Mouse (Mus musculus) gastrocnemius, postnatal 25 days (tissue): ENCODE results near the gene Hnrnph1. TPM values are rescaled to one million over a fixed set of nuclear protein-coding genes. Genes with fewer than 3 reads are reported as not detected.
A peak's percentile ranks its signal among the peaks of the same experiment; 100 is the strongest.
"Not testable (repeated sequence)": the region's sequence is repeated elsewhere in the genome, so short reads cannot be mapped to it uniquely, and the experiment has no call there.

ENCODE experiments used
- DNase-seq: peaks from one replicate; pipeline ENCODE4 v3.0.0; 2022
- long read RNA-seq, 2 experiments: library from polyadenylated mRNA; stranded (forward); transcript quantifications; one replicate each; pipeline ENCODE4 v2.0.0; 2021
- total RNA-seq, 2 experiments: library from RNA; stranded (reverse); gene quantifications; 1 replicate in 1 of 2; 2 replicates in 1 of 2; pipeline ENCODE4 v1.2.3; 2021

Gene Hnrnph1
- total RNA-seq = 10 to 100 TPM; 79.5 to 83.6 TPM
- long read RNA-seq, experiment 1, partial matches to known transcripts = 11 of 14 reads
- long read RNA-seq, experiment 1, other reads (novel, unspliced or antisense) = 1 of 14 reads
- long read RNA-seq, experiment 2, partial matches to known transcripts = 14 of 20 reads
- long read RNA-seq, experiment 2, other reads (novel, unspliced or antisense) = 6 of 20 reads

DNA sequence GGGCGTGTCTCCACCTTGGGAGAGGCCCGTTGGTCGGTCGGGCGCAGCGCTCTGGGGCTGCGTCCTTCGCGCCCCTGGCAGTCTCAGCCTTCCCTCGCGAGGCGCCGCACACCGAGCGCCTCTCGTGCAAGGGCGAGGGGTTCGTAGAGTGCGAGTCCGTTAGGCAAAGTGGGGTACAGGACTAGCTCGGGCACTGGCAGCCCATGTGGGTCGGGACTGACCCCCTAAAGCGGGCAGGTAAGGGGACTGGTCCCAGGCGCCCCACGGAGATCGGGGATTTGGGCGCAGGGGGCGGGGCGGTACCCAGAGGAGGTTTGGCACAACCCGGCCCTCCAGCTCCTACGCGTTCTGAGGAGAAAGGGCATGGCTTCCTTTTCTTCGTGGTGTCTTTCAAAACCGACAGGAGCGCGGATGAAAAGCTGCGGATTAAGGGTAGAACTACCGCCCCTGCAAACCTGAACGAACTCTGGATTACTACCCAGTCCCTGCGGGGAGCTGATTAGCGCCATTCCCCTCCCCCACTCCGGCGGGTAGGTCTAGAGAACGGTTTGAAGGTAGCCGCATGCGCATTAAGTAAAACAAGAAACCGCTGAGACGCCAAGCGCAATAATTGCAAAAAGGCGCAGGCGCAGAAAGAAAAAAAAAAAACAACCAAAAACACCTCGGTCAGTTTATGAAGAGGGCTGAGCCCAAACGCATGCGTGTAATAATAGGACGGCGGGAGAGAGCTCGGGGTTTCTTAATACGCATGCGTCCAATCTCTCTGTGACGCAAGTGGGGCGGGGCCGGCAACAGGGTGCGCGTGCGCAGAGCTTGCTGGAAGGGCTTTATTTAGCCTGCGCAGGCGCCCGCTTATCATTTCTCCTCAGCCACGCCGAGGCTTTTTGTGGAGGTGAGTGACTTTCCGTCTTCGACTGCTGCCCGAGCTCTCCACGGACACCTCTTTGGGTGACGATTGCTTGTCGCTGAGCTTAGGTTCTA, at the start of gene Hnrnph1:
Hnrnph1 (plus strand) TSS at position 80 of the 981 bp plus-strand sequence.
- DNase-seq = peak; percentile 97

DNA sequence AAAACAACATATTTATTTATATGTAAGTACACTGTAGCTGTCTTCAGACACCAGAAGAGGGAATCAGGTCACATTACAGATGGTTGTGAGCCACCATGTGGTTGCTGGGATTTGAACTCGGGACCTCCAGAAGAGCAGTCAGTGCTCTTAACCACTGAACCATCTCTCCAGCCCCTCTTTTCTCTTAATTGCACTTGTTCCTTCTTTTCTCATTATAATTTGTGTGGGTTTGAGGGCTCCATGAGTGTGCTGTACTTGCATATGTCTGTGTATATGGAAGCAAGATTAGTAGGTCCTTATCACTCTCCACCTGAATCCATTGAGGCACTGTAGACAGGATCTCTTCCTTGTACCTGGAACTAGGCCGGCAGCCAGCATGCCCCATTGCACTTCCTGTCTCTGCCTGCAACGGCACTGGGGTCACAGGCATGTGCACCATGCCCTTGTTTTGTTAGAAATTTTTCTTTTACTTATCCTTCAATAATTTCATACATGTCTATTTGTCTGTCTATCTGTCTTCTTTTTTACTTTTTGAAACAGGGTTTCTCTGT, 48.6 kb upstream of the Hnrnph1 start:
- no peak for DNase-seq

DNA sequence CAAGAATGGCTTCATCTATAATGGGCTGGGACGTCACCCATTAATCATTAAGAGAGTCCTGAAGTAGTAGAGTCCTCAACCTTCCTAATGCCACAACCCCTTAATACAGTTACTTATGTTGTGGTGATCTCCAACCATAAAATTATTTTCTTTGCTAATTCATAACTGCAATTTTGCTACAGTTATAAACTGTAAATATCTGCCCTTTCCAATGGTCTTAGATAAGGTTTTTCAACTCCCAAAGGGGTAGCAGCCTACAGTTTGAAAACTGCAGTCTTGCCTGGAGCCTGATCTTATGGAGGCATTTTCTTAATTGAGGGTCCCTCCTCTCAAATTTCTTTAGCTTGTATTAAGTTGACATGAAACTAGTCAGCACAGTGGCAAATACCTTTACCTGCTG, 47.4 kb upstream of the Hnrnph1 start:
- DNase-seq = no peak

DNA sequence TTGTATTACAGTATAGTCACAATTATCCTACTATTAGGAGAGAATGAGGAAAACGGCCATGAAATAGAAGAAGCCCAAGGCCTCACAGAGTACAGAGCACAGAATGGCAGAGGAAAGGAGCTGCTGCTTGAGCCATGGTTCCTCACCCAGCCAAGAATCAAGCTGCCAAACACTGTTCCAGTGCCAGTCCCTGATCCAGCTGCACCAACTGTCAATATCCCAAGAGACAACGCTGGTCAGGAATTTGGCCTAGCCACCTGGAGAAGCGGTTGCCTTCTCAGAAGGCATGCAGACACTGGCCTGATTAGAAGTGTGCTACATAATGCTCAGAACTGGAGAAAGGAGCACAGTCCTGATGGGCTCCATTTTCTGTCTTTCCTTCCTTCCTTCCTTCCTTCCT, 43.6 kb upstream of the Hnrnph1 start:
- peak; percentile 59 for DNase-seq

DNA sequence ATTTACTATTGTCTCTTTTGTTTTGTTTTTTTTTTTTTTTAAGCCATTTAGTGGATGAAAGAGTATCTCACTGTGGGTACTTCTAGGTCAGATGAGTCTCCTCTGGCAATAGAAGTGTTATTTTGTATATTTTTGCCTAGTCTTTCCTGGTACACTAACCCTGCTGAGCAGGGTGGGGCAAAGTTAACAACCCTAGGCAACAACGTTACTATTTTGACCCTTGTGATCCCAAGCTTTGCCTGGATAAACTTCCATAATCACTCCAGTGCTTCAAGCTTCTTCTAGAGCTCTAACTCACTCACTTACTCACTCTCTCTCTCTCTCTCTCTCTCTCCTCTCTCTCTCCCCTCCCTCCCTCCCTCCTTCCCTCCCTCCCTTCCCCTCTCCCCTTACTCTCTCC, 40.7 kb upstream of the Hnrnph1 start:
- DNase-seq = no peak

DNA sequence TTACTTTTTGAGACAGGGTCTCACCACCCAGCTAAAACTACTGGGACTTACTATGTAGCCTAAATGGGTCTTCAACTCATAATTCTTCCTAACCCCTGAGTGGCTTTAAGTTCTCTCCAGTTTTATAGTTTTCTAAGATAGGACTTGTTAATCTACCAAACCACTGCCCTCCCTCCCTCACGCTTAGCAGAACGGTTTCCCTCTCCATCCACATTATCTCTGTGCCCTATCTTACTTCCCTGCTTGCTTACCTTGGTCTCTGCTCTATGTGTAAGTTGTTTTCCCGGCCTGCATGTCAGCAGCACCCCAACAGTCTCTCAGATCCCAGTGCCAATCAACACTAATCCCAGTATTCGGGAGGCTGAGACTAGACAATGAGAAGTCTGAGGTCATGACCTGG, 39.9 kb upstream of the Hnrnph1 start:
- DNase-seq = no peak

DNA sequence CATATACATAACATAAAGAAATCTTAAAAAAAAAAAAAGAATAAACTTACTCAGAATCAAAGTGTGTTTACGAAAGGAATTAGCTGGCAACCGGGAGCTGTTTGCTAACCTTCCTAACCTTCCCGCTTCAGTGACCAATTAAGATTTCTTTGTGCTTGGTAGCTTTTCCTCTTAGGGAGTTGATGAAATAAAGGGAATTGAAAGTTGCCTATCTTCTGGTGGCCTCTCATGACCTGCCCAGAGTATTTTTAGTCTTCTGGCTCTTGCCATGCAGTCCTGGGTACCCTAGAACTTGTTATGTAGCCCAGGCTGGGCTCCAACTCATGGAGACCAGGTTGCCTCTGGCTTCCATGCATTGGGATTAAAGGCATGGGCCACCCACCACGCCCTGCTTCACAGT, 31.3 kb upstream of the Hnrnph1 start:
- no peak for DNase-seq

DNA sequence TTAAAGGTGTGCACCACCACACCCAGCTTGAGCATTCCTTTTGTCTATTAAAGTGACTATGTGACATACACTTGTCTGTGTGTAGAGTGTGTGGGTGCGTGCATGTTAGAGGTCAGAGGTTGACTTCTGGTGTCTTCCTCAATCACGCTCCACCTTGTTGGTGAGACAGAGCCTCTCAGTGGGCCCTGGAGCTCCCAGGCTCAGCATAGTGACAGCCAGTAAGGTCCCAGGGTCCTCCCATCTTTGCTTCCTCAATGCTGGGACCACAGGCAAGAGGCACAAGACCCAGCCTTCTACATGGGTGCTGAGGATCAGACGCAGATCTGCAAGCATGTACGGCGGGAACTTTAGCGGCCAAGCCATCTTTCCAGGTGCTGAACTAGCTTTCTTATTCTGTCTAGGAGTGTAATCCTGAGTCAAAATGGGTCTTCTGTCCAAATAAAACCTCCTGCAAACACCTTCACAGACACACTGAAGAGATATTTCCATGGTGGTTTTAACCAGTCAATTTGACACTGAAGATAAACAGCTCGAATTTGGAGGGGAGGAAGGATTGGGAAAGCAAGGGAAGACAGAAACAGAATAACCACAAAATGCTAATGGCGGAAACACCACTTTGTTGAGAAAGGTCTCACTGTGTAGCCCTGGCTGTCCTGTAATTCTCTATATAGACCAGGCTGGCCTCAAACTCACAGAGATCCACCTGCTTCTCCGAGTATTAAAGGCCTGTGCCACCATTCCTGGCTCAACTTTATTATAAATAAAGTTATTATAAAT, 30.3 kb upstream of the Hnrnph1 start:
- no peak for DNase-seq

DNA sequence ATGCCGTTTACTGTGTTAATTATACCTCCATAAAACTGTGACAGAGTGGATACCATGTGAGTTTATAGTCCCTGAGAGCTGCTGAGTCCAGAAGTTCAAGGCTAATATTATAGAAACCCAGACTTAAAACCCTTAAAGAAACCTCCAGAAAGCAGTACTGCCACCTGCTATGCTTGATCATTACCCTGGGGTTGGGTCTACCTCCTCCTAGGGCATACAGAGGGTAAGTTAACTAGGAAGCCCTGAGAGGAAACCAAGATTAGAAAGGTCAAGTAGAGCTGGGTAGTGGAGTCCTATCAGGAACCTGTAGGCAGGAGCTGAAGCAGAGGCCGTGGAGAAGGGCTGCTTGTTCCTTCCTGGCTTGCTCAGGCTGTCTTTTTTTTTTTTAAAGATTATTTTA, 24.6 kb upstream of the Hnrnph1 start:
- DNase-seq = no peak

DNA sequence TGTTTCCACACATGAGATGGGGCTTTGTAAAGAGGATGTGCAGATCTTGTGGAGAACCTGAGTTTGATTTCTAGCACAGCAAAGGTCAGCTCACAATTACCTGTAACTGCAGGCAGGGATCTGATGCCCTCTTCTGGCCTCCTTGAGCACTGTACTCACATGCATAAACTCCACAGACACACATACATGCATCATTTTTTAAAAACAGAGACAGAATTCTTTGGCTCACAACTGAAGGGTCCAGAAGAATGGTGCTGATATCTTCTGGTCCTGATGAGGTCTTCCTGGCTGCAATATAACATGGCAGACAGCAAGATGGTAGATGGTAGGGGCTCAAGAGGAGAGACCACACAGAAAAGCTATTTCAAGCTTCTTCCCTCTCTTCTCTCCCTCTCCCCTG, 22.6 kb upstream of the Hnrnph1 start, which contains the start of gene Cby3:
Cby3 (plus strand) TSS at position 301 of the 400 bp plus-strand sequence.
- no peak for DNase-seq

DNA sequence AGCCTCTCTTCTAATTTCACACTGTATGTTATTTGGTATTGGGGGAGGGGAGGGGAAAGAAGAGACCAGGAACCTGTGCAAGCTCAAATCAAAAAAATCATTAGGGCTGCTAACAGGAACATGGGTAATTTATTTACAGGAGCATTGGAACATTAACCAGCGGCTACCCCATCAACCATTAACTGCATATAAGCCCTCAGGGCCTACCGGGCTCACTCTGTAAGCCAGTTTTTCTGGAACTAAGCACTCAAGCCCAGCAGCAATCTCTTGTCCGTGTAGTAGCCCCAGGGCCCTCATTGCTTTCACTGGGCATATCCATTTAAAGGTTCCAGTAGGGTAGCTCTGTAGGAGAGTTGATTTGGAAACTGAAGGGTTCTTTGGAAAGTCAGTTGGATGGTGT, 21.9 kb upstream of the Hnrnph1 start:
- DNase-seq = no peak

DNA sequence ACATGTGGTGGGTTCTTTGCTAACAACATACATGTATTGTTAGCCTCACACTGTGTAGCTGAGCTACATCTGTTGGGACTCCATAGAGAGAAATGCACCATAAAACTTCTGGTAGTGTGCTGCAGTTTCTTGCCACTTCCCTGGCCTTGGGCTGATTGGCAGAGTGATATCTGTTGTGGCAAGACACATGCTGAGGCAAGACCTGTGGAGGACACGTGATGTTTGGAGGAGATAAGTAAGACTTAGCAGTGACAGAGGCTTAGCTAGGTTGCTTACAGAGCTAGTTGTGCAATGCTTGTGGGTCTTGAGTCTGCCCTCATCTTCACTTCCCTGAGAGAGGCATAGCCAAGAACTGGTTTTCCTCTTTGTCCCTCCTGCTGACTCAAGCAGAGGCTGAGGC, 21.4 kb upstream of the Hnrnph1 start:
- DNase-seq = no peak

DNA sequence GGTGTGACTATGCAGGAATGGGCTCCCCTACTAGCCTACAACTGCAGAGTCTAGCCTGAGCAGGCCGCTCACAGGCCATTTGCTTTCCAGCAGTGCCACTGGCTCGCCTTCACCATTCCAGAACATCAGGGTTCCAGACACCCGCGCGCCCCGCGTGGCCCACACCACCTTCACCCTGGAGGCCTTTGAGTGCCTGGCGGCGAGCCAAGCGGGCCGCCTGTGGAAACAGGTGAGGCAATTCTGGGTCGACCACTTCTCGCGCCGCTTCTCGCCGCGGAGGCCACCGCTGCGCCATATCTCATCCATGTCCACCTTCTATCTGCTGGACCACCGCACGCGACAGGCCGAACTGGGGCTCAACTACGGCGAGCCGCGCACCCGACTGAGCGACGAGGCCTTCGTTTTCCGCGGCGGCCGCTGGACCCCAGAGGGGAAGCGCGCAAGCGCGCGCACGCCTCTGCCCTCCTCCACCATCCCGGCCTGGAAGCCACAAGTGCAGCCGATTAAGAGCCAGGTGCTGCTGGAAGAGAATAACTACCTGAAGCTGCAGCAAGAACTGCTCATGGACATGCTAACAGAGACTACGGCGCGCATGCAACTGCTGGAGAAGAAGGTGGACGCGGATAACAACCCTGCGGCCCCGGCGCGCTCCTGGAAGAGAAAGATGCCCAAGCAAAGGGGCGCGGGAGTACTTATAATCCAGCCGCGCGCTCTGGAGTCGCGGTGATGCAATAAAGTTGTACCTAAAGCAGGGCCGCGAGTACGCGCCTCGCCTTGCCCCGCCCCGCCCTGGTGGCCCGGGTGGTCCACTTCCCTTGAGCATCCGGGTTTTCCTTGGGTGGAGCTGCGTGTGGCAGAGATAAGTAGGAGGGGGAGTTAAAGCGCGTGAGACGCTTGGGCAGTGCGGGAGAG, 17.6 kb upstream of the Hnrnph1 start:
- peak; percentile 20 for DNase-seq

DNA sequence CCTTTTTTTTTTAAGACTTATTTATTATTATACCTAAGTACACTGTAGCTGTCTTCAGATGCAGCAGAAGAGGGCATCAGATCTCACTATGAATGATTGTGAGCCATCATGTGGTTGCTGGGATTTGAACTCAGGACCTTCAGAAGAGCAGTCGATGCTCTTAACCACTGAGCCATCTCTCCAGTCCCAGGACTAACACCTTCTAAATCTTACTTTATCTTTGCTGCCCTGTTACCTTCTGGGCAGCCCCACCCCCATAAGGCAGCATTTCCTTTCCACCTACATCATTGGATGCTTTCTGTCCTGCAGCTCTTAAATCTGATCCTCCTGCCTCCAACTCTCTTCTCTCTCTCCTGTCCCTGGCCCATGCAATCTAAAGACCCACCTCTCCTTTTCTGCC, 15.5 kb upstream of the Hnrnph1 start:
- DNase-seq = not testable (repeated sequence)

DNA sequence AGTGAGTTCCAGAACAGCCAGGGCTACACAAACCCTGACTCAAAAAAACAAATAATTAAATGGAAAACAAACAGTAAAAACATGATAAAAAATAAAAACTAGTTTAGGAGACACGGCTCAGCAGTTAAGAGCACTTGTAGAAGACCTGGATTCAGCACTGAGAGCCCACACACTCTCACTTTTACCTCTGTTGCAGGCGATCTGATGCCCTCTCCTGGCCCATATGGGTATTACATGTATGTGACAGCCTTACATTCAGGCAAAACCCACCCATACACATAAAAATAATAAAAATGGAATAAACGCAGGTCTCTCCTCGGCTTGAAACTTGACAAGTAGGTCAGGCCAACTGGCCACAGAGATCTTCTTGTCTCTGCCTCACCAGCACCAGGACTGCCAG, 12.2 kb upstream of the Hnrnph1 start:
- DNase-seq = peak; percentile 39

DNA sequence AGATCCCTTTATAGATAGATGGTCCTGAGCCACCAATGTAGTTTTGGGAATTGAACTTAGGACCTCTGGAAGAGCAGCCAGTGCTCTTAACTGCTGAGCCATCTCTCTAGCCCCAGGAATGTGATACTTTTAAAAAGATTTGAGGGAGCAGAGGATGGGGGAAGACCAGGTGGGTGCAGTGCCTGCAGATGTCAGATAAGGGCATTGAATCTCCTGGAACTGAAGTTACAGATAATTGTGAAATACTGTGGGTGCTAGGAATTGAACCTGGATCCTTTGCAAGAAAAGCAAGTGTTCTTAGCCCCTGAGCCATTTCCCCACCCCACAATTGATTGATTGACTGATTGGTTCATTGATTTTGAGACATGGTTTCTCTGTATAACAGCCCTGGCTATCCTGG, 11.5 kb upstream of the Hnrnph1 start:
- no peak for DNase-seq

DNA sequence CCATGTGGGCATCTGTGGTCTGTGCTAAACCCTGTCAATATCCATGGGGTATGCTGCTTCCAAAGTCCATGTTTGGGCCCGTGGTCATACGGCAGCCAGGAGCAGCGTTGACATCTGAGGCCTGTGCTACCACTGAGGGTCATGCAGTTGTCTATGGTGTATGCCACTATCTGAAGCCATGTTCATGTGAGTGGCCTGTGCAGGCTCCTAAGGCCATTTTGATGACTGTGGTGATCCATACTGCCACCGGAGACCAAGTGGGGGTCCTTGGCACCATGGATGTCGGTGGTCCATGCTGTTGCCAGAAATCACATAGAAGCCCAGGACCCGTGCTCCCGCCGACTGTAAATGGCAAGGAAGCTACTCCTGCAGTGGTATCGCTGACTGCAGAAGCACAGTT, 9.3 kb upstream of the Hnrnph1 start:
- DNase-seq = no peak

DNA sequence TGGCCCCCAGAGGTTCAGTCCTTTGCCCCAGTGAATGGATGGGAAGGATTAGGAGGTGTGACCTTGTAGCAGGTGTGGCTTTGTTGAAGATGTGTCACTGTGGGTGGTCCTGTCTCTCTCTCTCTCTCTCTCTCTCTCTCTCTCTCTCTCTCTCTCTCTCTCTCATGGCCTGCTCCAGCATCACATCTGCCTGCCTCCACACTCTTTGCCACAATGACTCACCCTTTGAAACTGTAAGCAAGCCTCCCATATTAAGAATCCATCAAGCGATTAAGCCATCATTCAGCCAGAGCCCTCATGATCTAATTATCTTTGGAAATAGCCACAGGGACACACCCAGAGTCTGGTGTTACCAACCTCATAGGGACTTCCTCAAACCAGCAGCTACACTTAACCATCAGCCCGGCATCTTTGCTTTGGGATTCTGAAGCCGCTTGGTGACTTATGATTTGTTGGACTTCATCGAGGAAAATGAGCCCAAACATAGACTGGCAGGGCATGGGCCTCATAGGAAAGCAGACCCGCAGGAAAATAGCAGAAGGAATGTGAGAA, 7.4 kb upstream of the Hnrnph1 start:
- DNase-seq = no peak

DNA sequence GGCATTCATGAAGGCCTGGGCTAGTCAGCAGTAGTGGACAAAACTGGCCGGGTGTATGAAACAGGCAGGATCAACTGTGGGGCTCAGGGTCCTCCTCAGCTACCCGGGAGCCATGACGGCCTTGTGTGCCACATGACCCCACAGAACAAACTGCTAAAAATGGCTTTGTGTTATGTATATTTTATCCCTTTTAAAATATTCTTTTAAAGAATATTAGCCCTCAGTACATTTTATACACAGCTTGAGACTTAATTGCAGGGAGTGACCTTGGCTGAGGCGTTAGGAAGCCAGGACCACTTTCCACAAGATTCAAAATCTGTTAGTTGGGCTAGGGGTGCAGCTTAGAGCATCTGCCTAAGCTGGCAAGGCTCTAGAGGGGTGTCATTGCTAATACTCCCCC, 5.8 kb upstream of the Hnrnph1 start:
- DNase-seq = no peak

DNA sequence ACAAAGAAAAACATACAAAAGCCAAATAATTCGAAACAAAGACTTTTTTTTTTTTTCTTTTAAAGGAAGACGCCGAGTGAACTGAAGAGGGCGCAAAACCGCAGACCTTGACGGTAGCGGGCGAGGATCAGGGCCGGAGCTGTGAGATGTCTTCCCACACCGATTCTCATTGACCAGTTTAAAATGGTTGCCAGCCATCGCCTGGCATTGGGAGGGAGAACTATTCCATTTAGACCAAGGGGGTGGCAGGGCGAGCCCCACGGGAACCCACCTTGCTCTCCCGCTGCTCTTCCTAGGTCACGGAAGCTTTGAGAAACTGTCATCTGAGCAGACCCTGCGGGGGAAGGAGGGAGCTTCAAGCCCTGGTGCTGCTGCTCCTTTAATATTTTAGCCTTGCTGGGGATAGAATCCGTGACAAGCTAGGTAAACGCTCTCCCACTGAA, 5.4 kb upstream of the Hnrnph1 start:
- peak; percentile 31 for DNase-seq

DNA sequence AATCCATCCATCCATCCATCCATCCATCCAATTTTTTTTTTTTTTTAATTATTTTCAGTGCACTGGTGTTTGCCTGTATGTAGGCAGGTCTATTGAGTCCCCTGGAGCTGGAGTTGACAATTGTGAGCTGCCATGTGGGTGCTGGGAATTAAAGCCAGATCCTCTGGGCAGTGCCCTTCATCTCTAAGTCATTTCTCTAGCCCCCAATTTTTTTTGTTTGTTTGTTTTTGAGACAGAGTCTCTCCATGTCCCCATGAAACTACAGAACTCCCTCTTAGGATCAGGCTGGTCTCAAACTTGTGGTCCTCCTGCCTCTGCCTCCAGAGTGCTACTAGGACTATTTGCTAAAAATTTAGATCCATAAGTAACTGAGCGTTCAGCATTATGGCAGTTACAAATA, 4.9 kb upstream of the Hnrnph1 start:
- no peak for DNase-seq
